Mouse (Mus musculus): Measurements from ENCODE around the gene Ispd.

Ispd gene

GRCm38 (mm10) chr12:36694072-36694471, 312.8 kb downstream of the Ispd start:
- no peak for DNase-seq (ENCODE audit: extremely low read depth, low read depth, low spot score)

- no peak for DNase-seq (ENCODE audit: extremely low read depth, low read depth, low spot score)
These were observed 323.1 kb downstream of the Ispd start for GRCm38 (mm10) chr12:36704380-36704779.

GRCm38 (mm10) chr12:36708810-36709209, 327.6 kb downstream of the Ispd start:
- DNase-seq (ENCODE audit: extremely low read depth, low read depth, low spot score) = no peak

- DNase-seq (ENCODE audit: extremely low read depth, low read depth, low spot score) = no peak
These were observed 332.8 kb downstream of the Ispd start for GRCm38 (mm10) chr12:36713866-36714662.

GRCm38 (mm10) chr12:36717526-36717925, 336.3 kb downstream of the Ispd start:
- DNase-seq (ENCODE audit: extremely low read depth, low read depth, low spot score) = no peak

GRCm38 (mm10) chr12:36718417-36718816, 337.2 kb downstream of the Ispd start:
- no peak for DNase-seq (ENCODE audit: extremely low read depth, low read depth, low spot score)

GRCm38 (mm10) chr12:36719074-36719473, 337.8 kb downstream of the Ispd start:
- no peak for DNase-seq (ENCODE audit: extremely low read depth, low read depth, low spot score)

GRCm38 (mm10) chr12:36720779-36721178, 339.5 kb downstream of the Ispd start:
- no peak for DNase-seq (ENCODE audit: extremely low read depth, low read depth, low spot score)

- no peak for DNase-seq (ENCODE audit: extremely low read depth, low read depth, low spot score)
These were observed 340.0 kb downstream of the Ispd start for GRCm38 (mm10) chr12:36721223-36721622.

GRCm38 (mm10) chr12:36722754-36723153, 341.5 kb downstream of the Ispd start:
- no peak for DNase-seq (ENCODE audit: extremely low read depth, low read depth, low spot score)

- DNase-seq (ENCODE audit: extremely low read depth, low read depth, low spot score) = no peak
These were observed 342.1 kb downstream of the Ispd start for GRCm38 (mm10) chr12:36723302-36723701.

GRCm38 (mm10) chr12:36724297-36724696, 343.0 kb downstream of the Ispd start:
- DNase-seq (ENCODE audit: extremely low read depth, low read depth, low spot score) = no peak

- no peak for DNase-seq (ENCODE audit: extremely low read depth, low read depth, low spot score)
These were observed 344.0 kb downstream of the Ispd start for GRCm38 (mm10) chr12:36725250-36725649.

- DNase-seq (ENCODE audit: extremely low read depth, low read depth, low spot score) = no peak
These were observed 344.8 kb downstream of the Ispd start for GRCm38 (mm10) chr12:36726026-36726425.

GRCm38 (mm10) chr12:36733673-36734371, 352.6 kb downstream of the Ispd start:
- DNase-seq (ENCODE audit: extremely low read depth, low read depth, low spot score) = no peak
